In genomic region chrX:95999601-96000000, GRCm38 (mm10) we compare ENCODE assay signal across 9 mouse cellular contexts. TPM values are rescaled to one million over a fixed set of nuclear protein-coding genes. Genes with fewer than 3 reads are reported as not detected.
DNase-seq lines count a peak whose midpoint lies in the region; ATAC-seq and TF ChIP-seq lines count a peak whose summit lies in the region.
"Had no signal": no experiment of that assay in that cellular context is flagged by ENCODE, and none has a peak within 500 bp of the region (broad histone marks: within the 10 kb centered on the region; RNA-seq: fewer than 3 reads in every experiment).

No protein-coding gene starts in this region.

- no peak overlapping the region for H3K27ac ChIP-seq in liver, embryonic 12.5 days
- H3K27ac ChIP-seq in bone marrow, adult 2 months (ENCODE audit: control insufficient read depth, insufficient read depth, low read depth, low read length, poor library complexity) = no peak overlapping the region
- H3K27ac ChIP-seq in midbrain, embryonic 10.5 days (replicated peaks) = no peak overlapping the region
- H3K27ac ChIP-seq: heart, embryonic 10.5 days had no signal

- H3K4me1 ChIP-seq in liver, embryonic 12.5 days = no peaks in the 10 kb centered on the region
- no peaks in the 10 kb centered on the region for H3K4me1 ChIP-seq in bone marrow, adult 2 months (ENCODE audit: control insufficient read depth, insufficient read depth, low read length)
- no peaks in the 10 kb centered on the region for H3K4me1 ChIP-seq in midbrain, embryonic 10.5 days
- H3K4me1 ChIP-seq: heart, embryonic 10.5 days had no signal

- no peak overlapping the region for H3K4me2 ChIP-seq in liver, embryonic 12.5 days

- H3K27me3 ChIP-seq in liver, embryonic 12.5 days (replicated peaks) = no peaks in the 10 kb centered on the region
- 0 out of 2 replicates have a peak, but pooled peaks cover 4% of the 10 kb centered on the region for H3K27me3 ChIP-seq in midbrain, embryonic 10.5 days (ENCODE audit: low read depth, poor library complexity, severe bottlenecking)

- no peaks in the 10 kb centered on the region for H3K9me3 ChIP-seq in liver, embryonic 12.5 days (replicated peaks)
- no peaks in the 10 kb centered on the region; the same call in 1 of the 2 replicates for H3K9me3 ChIP-seq in midbrain, embryonic 10.5 days (replicated peaks)
- H3K9me3 ChIP-seq: heart, embryonic 10.5 days had no signal

- H3K4me3 ChIP-seq in liver, embryonic 12.5 days = no peak overlapping the region
- H3K4me3 ChIP-seq in bone marrow, adult 2 months (replicated peaks; ENCODE audit: control insufficient read depth, low read depth, low read length) = no peak overlapping the region
- no peak overlapping the region for H3K4me3 ChIP-seq in midbrain, embryonic 10.5 days
- H3K4me3 ChIP-seq: heart, embryonic 10.5 days had no signal

- peak; percentile 77 for TF ChIP-seq CTCF in bone marrow, adult 2 months (IDR thresholded peaks at IDR 0.05; ENCODE audit: control insufficient read depth, insufficient read depth, low read length)

- no peaks in the 10 kb centered on the region for H3K36me3 ChIP-seq in liver, embryonic 12.5 days
- no peaks in the 10 kb centered on the region for H3K36me3 ChIP-seq in midbrain, embryonic 10.5 days
- H3K36me3 ChIP-seq: heart, embryonic 10.5 days had no signal

- TF ChIP-seq POLR2A in bone marrow, adult 2 months (IDR thresholded peaks at IDR 0.05; ENCODE audit: borderline replicate concordance, control insufficient read depth, low read depth, low read length) = no peak

- ATAC-seq in liver, embryonic 12.5 days = no peak
- peak; percentile 83 for ATAC-seq in megakaryocyte progenitor cell, adult 5-6 weeks (replicated peaks; ENCODE audit: poor library complexity)

- peak; percentile 55 for DNase-seq in liver
- DNase-seq in thymus, postnatal 4 days = peak; percentile 64
- no peak for DNase-seq in layer of hippocampus, postnatal 25 days (ENCODE audit: extremely low spot score in 1 of 2, low spot score in 1 of 2)
- no peak for DNase-seq in embryo, embryonic 11 days
- no peak for DNase-seq in midbrain, embryonic 10.5 days (ENCODE audit: low spot score)

- 45% methylated on average over 6 of the region's 6 CpGs for WGBS in liver, embryonic 12.5 days (ENCODE audit: insufficient replicate concordance)
- WGBS in bone marrow, adult 2 months = 70% methylated on average over 6 of the region's 6 CpGs
- WGBS in midbrain, embryonic 10.5 days = 75% methylated on average over 6 of the region's 6 CpGs

- H3K9ac ChIP-seq in liver, embryonic 12.5 days = no peak overlapping the region

RNA-seq across cellular contexts. Expression of gene Las1l, which starts 42.8 kb away (rescaled TPM):
- polyA plus RNA-seq in liver, embryonic 12.5 days (2016; fragmentation: Nextera tagmentation; extraction: Ambion mirVana) = 52.8 and 52.9 TPM in 2 replicates
- 16.4 and 22.7 TPM in 2 replicates for polyA plus RNA-seq in bone marrow, adult 2 months (2011; ENCODE audit: insufficient read depth, insufficient read length, low replicate concordance, missing spikeins)
- 20.9 and 27.9 TPM in 2 replicates for total RNA-seq in megakaryocyte progenitor cell, adult 5-6 weeks (2015)
- total RNA-seq in megakaryocyte progenitor cell, adult 5-6 weeks (2017) = 39.2 and 46.3 TPM in 2 replicates
- total RNA-seq in layer of hippocampus, postnatal 25 days (2021) = 10 to 100 TPM; 43.5 to 49.9 TPM
- polyA plus RNA-seq in midbrain, embryonic 10.5 days (2016; fragmentation: Nextera tagmentation; extraction: Ambion mirVana) = 70.1 and 72.0 TPM in 2 replicates

Comparison
In these comparisons a context has a peak if more than half of its experiments do, and no peak if none do; other contexts are left out.
1. DNase-seq: peak in liver (single experiment) and thymus, postnatal 4 days (single experiment); none in layer of hippocampus, postnatal 25 days (0 of 2), embryo, embryonic 11 days (single experiment) and midbrain, embryonic 10.5 days (single experiment).